Comparison of ENCODE assay signal across 10 mouse cellular contexts in the genomic region with DNA sequence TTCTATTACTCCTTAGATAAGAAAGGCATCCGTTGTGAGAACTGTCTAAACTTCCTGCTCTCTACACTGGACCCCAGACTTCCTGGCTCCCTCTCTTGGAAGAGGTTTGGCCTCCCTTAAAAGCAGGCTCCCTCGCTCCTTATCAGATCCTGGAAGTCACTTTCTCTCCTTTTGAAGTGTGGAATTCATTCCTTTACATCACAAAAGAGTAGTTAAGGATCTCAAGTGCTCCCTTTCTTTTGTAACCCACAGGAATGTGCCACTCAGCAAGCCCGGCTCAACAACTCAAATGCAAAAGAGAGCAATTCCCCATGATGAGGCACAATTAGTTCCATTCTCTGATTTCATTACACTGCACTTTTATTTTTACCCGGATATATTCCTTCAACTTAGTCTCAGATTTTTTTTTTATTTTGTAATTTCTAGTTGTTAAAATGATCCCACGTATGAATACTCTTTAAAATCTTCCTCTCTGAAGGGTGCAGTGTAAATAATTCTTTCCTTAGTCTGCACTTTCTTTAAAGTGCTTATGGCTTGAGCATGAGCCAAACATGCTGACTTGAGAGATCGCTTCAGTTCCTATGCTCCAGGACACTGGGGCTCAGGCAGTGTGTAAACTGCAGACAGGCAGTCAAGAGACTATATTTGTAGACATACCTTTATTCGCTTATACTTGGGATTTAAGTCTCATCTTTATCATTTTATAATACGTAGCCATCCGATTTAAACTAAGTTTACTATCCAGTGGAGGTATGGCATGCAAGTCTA.
A peak's percentile ranks its signal among the peaks of the same experiment; 100 is the strongest.
DNase-seq lines count a peak whose midpoint lies in the region; ATAC-seq and TF ChIP-seq lines count a peak whose summit lies in the region.
"Had no signal": no experiment of that assay in that cellular context is flagged by ENCODE, and none has a peak within 500 bp of the region (broad histone marks: within the 10 kb centered on the region; RNA-seq: fewer than 3 reads in every experiment).

No protein-coding gene starts in this region.

- H3K4me2 ChIP-seq in hindbrain, postnatal 0 days (ENCODE audit: low read depth, low read length), result no peak overlapping the region
- H3K4me2 ChIP-seq in lung, embryonic 14.5 days, result no peak overlapping the region
- H3K4me2 ChIP-seq: kidney, embryonic 15.5 days; liver, embryonic 11.5 days had no signal

- H3K4me1 ChIP-seq in hindbrain, embryonic 10.5 days (replicated peaks), result peaks cover 37% of the 10 kb centered on the region
- H3K4me1 ChIP-seq in hindbrain, postnatal 0 days (ENCODE audit: insufficient read depth, low read length), result no peaks in the 10 kb centered on the region
- no peaks in the 10 kb centered on the region for H3K4me1 ChIP-seq in lung, embryonic 14.5 days (ENCODE audit: insufficient read depth)

- H3K9me3 ChIP-seq in hindbrain, embryonic 10.5 days, result no peaks in the 10 kb centered on the region
- H3K9me3 ChIP-seq in hindbrain, postnatal 0 days (ENCODE audit: low read length), result no peaks in the 10 kb centered on the region
- no peaks in the 10 kb centered on the region for H3K9me3 ChIP-seq in lung, embryonic 14.5 days (ENCODE audit: low read depth, low read length)
- H3K9me3 ChIP-seq: kidney, embryonic 15.5 days had no signal

- no peaks in the 10 kb centered on the region for H3K36me3 ChIP-seq in hindbrain, embryonic 10.5 days
- H3K36me3 ChIP-seq in hindbrain, postnatal 0 days (ENCODE audit: insufficient read depth, low read length), result no peaks in the 10 kb centered on the region
- no peaks in the 10 kb centered on the region for H3K36me3 ChIP-seq in lung, embryonic 14.5 days (ENCODE audit: insufficient read depth)
- H3K36me3 ChIP-seq: kidney, embryonic 15.5 days had no signal

- WGBS in hindbrain, embryonic 10.5 days, result 20% methylated on average over 9 of the region's 9 CpGs
- WGBS in hindbrain, postnatal 0 days, result 25% methylated on average over 9 of the region's 9 CpGs
- whole genome bisulfite sequencing in lung, embryonic 14.5 days, result 20% methylated on average over 9 of the region's 9 CpGs

- H3K27me3 ChIP-seq in hindbrain, embryonic 10.5 days (ENCODE audit: insufficient read depth, poor library complexity, severe bottlenecking), result no peaks in the 10 kb centered on the region
- H3K27me3 ChIP-seq in hindbrain, postnatal 0 days (ENCODE audit: insufficient read depth, low read length), result no peaks in the 10 kb centered on the region
- H3K27me3 ChIP-seq in lung, embryonic 14.5 days (ENCODE audit: insufficient read depth, low read length), result no peaks in the 10 kb centered on the region
- H3K27me3 ChIP-seq: kidney, embryonic 15.5 days had no signal

- peak; percentile 18 for DNase-seq in hindbrain, embryonic 10.5 days (ENCODE audit: low spot score)
- DNase-seq in hindbrain, postnatal 0 days (ENCODE audit: low spot score), result no peak
- DNase-seq in ES-CJ7 (ENCODE audit: low read depth, low spot score), result peak; percentile 97
- peak; percentile 46 for DNase-seq in embryo, embryonic 11 days
- DNase-seq in lung, embryonic 14.5 days, result peak; percentile 70
- DNase-seq in kidney, adult 11 months, result no peak
- DNase-seq in cerebellum, adult 18-20 months, result no peak

- TF ChIP-seq CTCF in hindbrain, postnatal 0 days (IDR thresholded peaks at IDR 0.05; ENCODE audit: low read depth), result no peak
- no peak for TF ChIP-seq CTCF in lung, embryonic 14.5 days (IDR thresholded peaks at IDR 0.05; ENCODE audit: low read depth)

- ATAC-seq in hindbrain, postnatal 0 days, result no peak
- peak; percentile 83 for ATAC-seq in lung, embryonic 14.5 days (ENCODE audit: insufficient read depth)
- no peak for ATAC-seq in megakaryocyte-erythroid progenitor cell, adult 5-6 weeks (replicated peaks; ENCODE audit: low FRiP score, low TSS enrichment, poor library complexity, severe bottlenecking)

- no peak overlapping the region for H3K9ac ChIP-seq in hindbrain, postnatal 0 days (replicated peaks; ENCODE audit: low read length)
- H3K9ac ChIP-seq in lung, embryonic 14.5 days, result no peak overlapping the region
- H3K9ac ChIP-seq: kidney, embryonic 15.5 days had no signal

- H3K4me3 ChIP-seq in hindbrain, embryonic 10.5 days, result no peak overlapping the region
- H3K4me3 ChIP-seq in hindbrain, postnatal 0 days (ENCODE audit: low read length), result no peak overlapping the region
- no peak overlapping the region for H3K4me3 ChIP-seq in lung, embryonic 14.5 days (ENCODE audit: low read depth, low read length)
- H3K4me3 ChIP-seq: kidney, embryonic 15.5 days had no signal

- H3K27ac ChIP-seq in hindbrain, embryonic 10.5 days, result peak overlapping the region; percentile 56
- H3K27ac ChIP-seq in hindbrain, postnatal 0 days, result no peak overlapping the region
- H3K27ac ChIP-seq in lung, embryonic 14.5 days (ENCODE audit: low read depth), result no peak overlapping the region

Comparison
In these comparisons a context has a peak if more than half of its experiments do, and no peak if none do; other contexts are left out.
1. DNase-seq: peak in hindbrain, embryonic 10.5 days (single experiment), ES-CJ7 (single experiment), embryo, embryonic 11 days (single experiment) and lung, embryonic 14.5 days (single experiment); none in hindbrain, postnatal 0 days (single experiment), kidney, adult 11 months (single experiment) and cerebellum, adult 18-20 months (0 of 2).